Mouse (Mus musculus) gastrocnemius, postnatal 10 days (tissue): Measurements from ENCODE around the gene Cetn2. TPM values are rescaled to one million over a fixed set of nuclear protein-coding genes. Genes with fewer than 3 reads are reported as not detected.

Experiments
- DNase-seq: peaks from one replicate; pipeline ENCODE4 v3.0.0; 2021; ENCODE audit warnings: mixed read lengths
- long read RNA-seq, 2 experiments: library from polyadenylated mRNA; stranded (forward); transcript quantifications; one replicate each; pipeline ENCODE4 v2.0.0; 2021
- total RNA-seq, 2 experiments: library from RNA; stranded (reverse); gene quantifications; 2 replicates each; pipeline ENCODE4 v1.2.3; 2021

Cetn2 gene
- total RNA-seq, result 10 to 100 TPM; 22.0 to 24.4 TPM
- long read RNA-seq, experiment 1, transcript Cetn2-203 (5 exons, 1,286 nt), result major isoform, 24 of 27 reads
- long read RNA-seq, experiment 1, partial matches to known transcripts, result 1 of 27 reads
- long read RNA-seq, experiment 1, other reads (novel, unspliced or antisense), result 0 of 27 reads
- long read RNA-seq, experiment 2, transcript Cetn2-203 (5 exons, 1,286 nt), result major isoform, 27 of 28 reads
- long read RNA-seq, experiment 2, partial matches to known transcripts, result 0 of 28 reads
- long read RNA-seq, experiment 2, other reads (novel, unspliced or antisense), result 0 of 28 reads

- DNase-seq, result peak; percentile 75
Measured at GRCm38 (mm10) chrX:72917884-72918681, at the start of gene Cetn2, which contains the start of gene Nsdhl. Gene Cetn2 (minus strand): TSS chrX:72918411. Gene Nsdhl (plus strand): TSS chrX:72918557.

- DNase-seq, result no peak
Measured at GRCm38 (mm10) chrX:72962743-72963142, 44.5 kb upstream of the Cetn2 start.

GRCm38 (mm10) chrX:72961511-72961910, 43.3 kb upstream of the Cetn2 start:
- DNase-seq, result no peak

- no peak for DNase-seq
Measured at GRCm38 (mm10) chrX:72960431-72960830, 42.2 kb upstream of the Cetn2 start.

GRCm38 (mm10) chrX:72956486-72956885, 38.3 kb upstream of the Cetn2 start:
- no peak for DNase-seq

- no peak for DNase-seq
Measured at GRCm38 (mm10) chrX:72953464-72953863, 35.3 kb upstream of the Cetn2 start.

GRCm38 (mm10) chrX:72921391-72921790, 3.2 kb upstream of the Cetn2 start:
- DNase-seq, result no peak

- DNase-seq, result no peak
Measured at GRCm38 (mm10) chrX:72918682-72919059, 460 bp upstream of the Cetn2 start.

- DNase-seq, result no peak
Measured at GRCm38 (mm10) chrX:72911611-72912010, 6.6 kb downstream of the Cetn2 start.

GRCm38 (mm10) chrX:72908404-72908741, 9.8 kb downstream of the Cetn2 start:
- peak; percentile 3 for DNase-seq

- DNase-seq, result no peak
Measured at GRCm38 (mm10) chrX:72907619-72908403, 10.4 kb downstream of the Cetn2 start.

- DNase-seq, result no peak
Measured at GRCm38 (mm10) chrX:72902530-72902929, 15.7 kb downstream of the Cetn2 start.

GRCm38 (mm10) chrX:72896055-72896437, 22.2 kb downstream of the Cetn2 start:
- no peak for DNase-seq

- no peak for DNase-seq
Measured at GRCm38 (mm10) chrX:72895388-72896054, 22.7 kb downstream of the Cetn2 start.

Other genes with a start within 250 kb of the Cetn2 start
- under 1 TPM in 1 of 2 experiments, not detected in 1; 0.12 TPM for gene Gabrq, start 93.2 kb downstream of the Cetn2 start, total RNA-seq
- gene Nsdhl, start 146 bp upstream of the Cetn2 start, total RNA-seq, result 1 to 10 TPM; 8.9 to 9.0 TPM
- 10 to 100 TPM; 12.5 to 15.7 TPM for gene Zfp185, start 68.9 kb upstream of the Cetn2 start, total RNA-seq
- not detected for gene Pnma5, start 118.7 kb upstream of the Cetn2 start, total RNA-seq
- gene Pnma3, start 146.4 kb upstream of the Cetn2 start, total RNA-seq, result under 1 TPM in 1 of 2 experiments, not detected in 1; 0.12 TPM
- gene Xlr4a, start 164.1 kb upstream of the Cetn2 start, total RNA-seq, result not detected
- gene Xlr3a, start 178.7 kb upstream of the Cetn2 start, total RNA-seq, result under 1 TPM; 0.20 to 0.59 TPM
- gene Gm14685, start 198.6 kb upstream of the Cetn2 start, total RNA-seq, result not detected
- not detected for gene Xlr5b, start 230.4 kb upstream of the Cetn2 start, total RNA-seq
- gene DXBay18, start 231.0 kb upstream of the Cetn2 start, total RNA-seq, result not detected